Mouse (Mus musculus) intestine, embryonic 14.5 days (tissue): Measurements from ENCODE around the gene Reck. TPM values are rescaled to one million over a fixed set of nuclear protein-coding genes. Genes with fewer than 3 reads are reported as not detected.

Experiments used
- ATAC-seq: fragments of 200-750 bp; cut with Nextera tagmentation; replicated peaks from 2 replicates; pipeline ENCODE4 v1.8.0; 2017; ENCODE audit warnings: low read depth, moderate number of reproducible peaks, moderate TSS enrichment, moderate library complexity; ENCODE audit not compliant: low FRiP score, low TSS enrichment
- DNase-seq: peaks from one replicate; pipeline ENCODE4 v3.0.0-alpha.2; 2018; ENCODE audit warnings: low spot score
- H3K27ac ChIP-seq: fragments of 300-500 bp; sonication (generic); 2 replicates; pipeline ENCODE4 v1.5.1; 2014; ENCODE audit warnings: low read depth, mild to moderate bottlenecking, control low read depth
- H3K27me3 ChIP-seq: fragments of 300-500 bp; sonication (generic); replicated peaks from 2 replicates; pipeline ENCODE4 v1.6.1; 2014; ENCODE audit warnings: low read length, control low read depth; ENCODE audit not compliant: control insufficient read depth, insufficient read depth
- H3K36me3 ChIP-seq: fragments of 300-500 bp; sonication (generic); 2 replicates; pipeline ENCODE4 v1.6.1; 2014; ENCODE audit warnings: low read length, control low read depth; ENCODE audit not compliant: control insufficient read depth, insufficient read depth
- H3K4me1 ChIP-seq: fragments of 300-500 bp; sonication (generic); replicated peaks from 2 replicates; pipeline ENCODE4 v1.6.1; 2014; ENCODE audit warnings: low read length, control low read depth, mixed read lengths; ENCODE audit not compliant: control insufficient read depth, insufficient read depth
- H3K4me2 ChIP-seq: fragments of 300-500 bp; sonication (generic); 2 replicates; pipeline ENCODE4 v1.6.1; 2014; ENCODE audit warnings: low read length
- H3K4me3 ChIP-seq: fragments of 300-500 bp; sonication (generic); 2 replicates; pipeline ENCODE4 v1.5.1; 2014; ENCODE audit warnings: low read depth, low read length, control low read depth, mixed read lengths
- H3K9ac ChIP-seq: fragments of 300-500 bp; sonication (generic); 2 replicates; pipeline ENCODE4 v1.6.1; 2014; ENCODE audit warnings: mild to moderate bottlenecking, low read length
- H3K9me3 ChIP-seq: fragments of 300-500 bp; sonication (generic); 2 replicates; pipeline ENCODE4 v1.6.1; 2016; ENCODE audit warnings: low read length, control low read depth; ENCODE audit not compliant: control insufficient read depth
- WGBS: fragments of 180-500 bp; shearing (Covaris S2); extraction: QIAGEN DNeasy Blood & Tissue Kit; methylation state at CpG from one replicate; pipeline ENCODE4 v1.1.7; 2014; 5-methylcytosine and 5-hydroxymethylcytosine counted together
- polyA plus RNA-seq: library from polyadenylated mRNA; unstranded; fragments of >200 nt; fragmentation: Nextera tagmentation; extraction: Ambion mirVana; gene quantifications from 2 replicates; pipeline ENCODE4 v1.2.1, GENCODE M21; 2014

The Reck gene
- polyA plus RNA-seq, 1 experiment from 2014 or later: 27.6 TPM

DNA sequence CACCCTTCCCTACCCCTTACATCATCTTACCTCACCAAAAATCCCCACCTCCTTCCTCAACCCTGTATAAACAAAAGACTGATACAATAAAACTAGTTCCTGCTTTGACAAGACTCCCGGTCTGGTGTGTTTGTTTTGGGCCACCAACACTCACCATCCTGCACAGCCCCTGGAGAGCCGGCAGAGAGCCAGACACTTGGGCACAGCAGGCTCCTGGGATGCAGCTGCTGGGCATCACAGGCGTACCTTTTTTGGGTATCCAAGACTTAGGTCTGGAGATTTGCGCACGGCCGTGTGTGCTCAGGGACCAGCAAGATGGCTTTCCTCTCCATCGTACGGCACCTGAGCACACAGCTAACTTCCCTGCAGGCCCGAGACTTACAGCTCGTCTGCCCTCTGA, 15.4 kb upstream of the Reck start:
- 72% methylated on average over 10 of the region's 10 CpGs for WGBS
- no peaks in the 10 kb centered on the region for H3K9me3 ChIP-seq
- no peak overlapping the region for H3K4me2 ChIP-seq
- no peaks in the 10 kb centered on the region for H3K4me1 ChIP-seq
- no peak for DNase-seq
- H3K27me3 ChIP-seq: no peaks in the 10 kb centered on the region
- H3K4me3 ChIP-seq: no peak overlapping the region
- H3K36me3 ChIP-seq: no peaks in the 10 kb centered on the region
- H3K9ac ChIP-seq: no peak overlapping the region
- ATAC-seq: no peak
- H3K27ac ChIP-seq: no peak overlapping the region

DNA sequence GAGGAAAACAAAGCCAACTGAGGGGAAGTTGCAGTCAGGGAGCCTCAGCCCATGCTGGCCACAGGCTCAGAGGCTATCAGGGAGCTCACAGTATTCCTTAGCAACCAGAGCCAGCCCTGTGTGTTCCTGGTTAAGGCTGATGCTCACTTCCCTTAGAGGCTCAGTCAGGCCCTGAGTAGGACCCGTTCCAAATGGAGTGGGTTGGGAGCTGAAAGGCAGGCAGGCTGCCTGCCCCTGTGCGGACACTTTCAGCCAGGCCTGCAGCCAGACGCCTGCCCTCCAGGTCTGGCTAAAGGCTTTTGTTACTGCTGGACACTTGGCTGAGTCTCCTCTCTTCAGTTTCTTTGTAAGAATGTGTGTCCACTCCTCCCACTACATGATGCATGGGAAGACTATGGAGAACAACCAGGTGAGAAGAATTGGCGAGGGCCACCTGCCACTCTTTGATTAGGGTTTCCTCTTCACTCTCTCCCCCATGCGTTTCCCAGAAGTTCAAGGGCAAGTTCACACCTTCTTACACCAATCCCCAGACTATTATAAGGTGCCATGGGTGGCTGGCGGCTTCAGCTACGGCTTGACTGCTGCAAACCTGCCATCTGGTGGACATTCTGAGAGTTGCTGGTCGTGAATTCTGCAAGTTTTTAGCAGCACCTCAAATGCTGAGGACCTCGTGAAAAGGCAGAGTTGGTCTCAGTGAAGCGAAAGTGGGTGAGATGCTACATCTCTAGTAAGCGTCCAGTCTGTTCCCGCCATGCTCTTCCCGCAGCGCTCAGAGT, 14.4 kb upstream of the Reck start:
- no peaks in the 10 kb centered on the region for H3K27me3 ChIP-seq
- no peak overlapping the region for H3K27ac ChIP-seq
- no peaks in the 10 kb centered on the region for H3K9me3 ChIP-seq
- DNase-seq (peak; percentile 86), ATAC-seq (no peak)
- no peak overlapping the region for H3K4me3 ChIP-seq
- H3K4me2 ChIP-seq: no peak overlapping the region
- WGBS: 17% methylated on average over 14 of the region's 14 CpGs
- no peak overlapping the region for H3K9ac ChIP-seq
- no peaks in the 10 kb centered on the region for H3K4me1 ChIP-seq
- H3K36me3 ChIP-seq: no peaks in the 10 kb centered on the region

DNA sequence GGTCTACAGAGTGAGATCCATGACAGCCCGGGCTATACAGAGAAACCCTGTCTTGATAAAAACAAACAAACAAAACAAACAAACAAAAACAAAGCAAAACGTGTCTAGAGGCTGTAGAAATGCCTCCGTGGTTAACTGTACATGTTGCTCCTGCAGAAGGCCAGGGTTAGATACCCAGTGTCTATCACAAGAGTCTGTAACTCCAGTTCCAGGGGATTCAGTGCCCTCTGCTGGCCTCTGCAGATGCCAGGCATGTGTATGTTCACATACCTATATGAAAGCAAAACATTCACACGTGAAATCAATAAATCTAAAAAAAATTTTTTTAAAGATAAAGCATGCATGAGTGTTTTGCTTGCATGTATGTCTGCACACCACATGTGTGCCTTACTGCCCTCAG, 12.0 kb upstream of the Reck start:
- Histone ChIP-seq H3K4me1 (no peaks in the 10 kb centered on the region), H3K27me3 (no peaks in the 10 kb centered on the region), H3K9me3 (no peaks in the 10 kb centered on the region), H3K36me3 (no peaks in the 10 kb centered on the region), H3K27ac (no peak overlapping the region), H3K4me2 (no peak overlapping the region), H3K4me3 (no peak overlapping the region), H3K9ac (no peak overlapping the region)
- 65% methylated on average over 4 of the region's 4 CpGs for WGBS
- ATAC-seq: no peak
- no peak for DNase-seq

DNA sequence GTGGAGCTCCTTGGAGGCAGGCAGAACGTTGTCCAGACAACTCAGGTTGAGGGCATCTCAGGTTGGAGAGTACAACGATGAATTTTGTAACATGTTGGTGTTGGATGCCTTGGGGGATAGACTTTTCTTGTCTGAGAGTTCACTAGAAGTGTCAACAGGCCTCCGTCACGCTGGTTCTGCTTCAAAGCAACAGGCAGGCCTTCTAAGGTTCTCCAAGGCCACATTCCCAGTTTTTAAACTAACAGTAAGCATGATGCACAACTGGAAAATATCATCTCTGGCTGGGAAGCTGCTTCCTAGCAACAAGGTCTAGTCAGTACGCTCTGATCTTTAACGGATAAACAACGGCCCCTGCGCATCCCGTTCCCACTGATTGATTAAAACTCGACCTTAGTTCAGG, 5.5 kb upstream of the Reck start:
- Histone ChIP-seq H3K4me1 (peaks cover 3% of the 10 kb centered on the region; the same call in 1 of the 2 replicates), H3K27me3 (no peaks in the 10 kb centered on the region), H3K27ac (no peak overlapping the region), H3K4me2 (no peak overlapping the region), H3K9me3 (no peaks in the 10 kb centered on the region), H3K9ac (no peak overlapping the region), H3K4me3 (no peak overlapping the region), H3K36me3 (no peaks in the 10 kb centered on the region)
- no peak for ATAC-seq
- DNase-seq: peak; percentile 21
- 68% methylated on average over 10 of the region's 10 CpGs for WGBS

DNA sequence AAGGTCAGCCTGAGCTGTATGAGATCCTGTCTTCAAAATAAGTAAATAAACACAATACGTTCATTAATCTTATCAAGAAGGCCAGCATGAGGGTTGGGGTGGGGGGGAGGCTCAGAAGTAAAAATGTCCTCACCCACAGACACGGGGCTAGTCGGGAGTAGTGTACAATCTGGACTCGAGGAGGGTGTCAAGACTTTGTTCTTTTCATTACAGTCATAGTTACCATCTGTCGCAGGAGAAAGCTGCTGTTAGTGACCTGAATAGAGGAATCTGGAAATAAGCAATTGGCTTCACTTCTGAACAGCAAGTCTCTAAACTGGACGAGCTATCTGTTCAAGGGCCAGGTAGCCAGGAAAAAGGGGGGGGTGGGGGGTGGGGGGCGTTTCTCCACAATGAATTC, 829 bp upstream of the Reck start:
- Histone ChIP-seq H3K4me1 (peaks cover 21% of the 10 kb centered on the region), H3K9ac (peak overlapping the region; percentile 81; the same call in 1 of the 2 replicates), H3K27me3 (no peaks in the 10 kb centered on the region), H3K9me3 (no peaks in the 10 kb centered on the region), H3K4me2 (peak overlapping the region; percentile 80), H3K4me3 (no peak overlapping the region), H3K36me3 (no peaks in the 10 kb centered on the region), H3K27ac (no peak overlapping the region)
- ATAC-seq (no peak), DNase-seq (peak; percentile 32)
- WGBS: 48% methylated on average over 7 of the region's 7 CpGs

DNA sequence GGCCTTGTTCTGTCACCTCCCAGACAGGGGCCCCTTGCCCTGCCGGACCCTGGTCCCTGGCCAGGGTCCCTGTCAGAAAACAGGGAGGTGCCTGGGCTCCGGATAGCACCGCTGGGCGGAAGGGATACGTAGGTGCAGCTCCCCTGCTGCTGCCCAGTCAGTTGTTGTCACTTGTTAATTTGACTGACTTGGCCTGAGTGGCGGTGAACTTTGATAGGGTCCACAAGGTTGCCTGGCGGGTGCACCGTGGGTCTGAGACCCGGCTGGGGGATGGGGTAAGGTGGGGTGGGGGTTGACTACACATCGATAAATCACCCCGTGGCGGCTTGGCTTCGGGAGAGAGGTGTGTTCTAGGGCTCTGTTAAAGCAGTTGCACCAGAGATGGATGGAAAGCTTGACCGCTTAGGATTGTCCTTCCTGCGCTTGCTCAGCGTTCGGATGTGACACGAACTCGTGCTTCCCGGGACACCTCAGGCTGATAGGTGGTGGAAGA, 635 bp downstream of the Reck start:
- H3K4me1 ChIP-seq: peaks cover 21% of the 10 kb centered on the region
- H3K9ac ChIP-seq: peak overlapping the region; percentile 81
- ATAC-seq (peak; percentile 71), DNase-seq (no peak)
- H3K9me3 ChIP-seq: no peaks in the 10 kb centered on the region
- H3K4me3 ChIP-seq: peak overlapping the region; percentile 91
- peak overlapping the region; percentile 67; the same call in 1 of the 2 replicates for H3K27ac ChIP-seq
- H3K27me3 ChIP-seq: no peaks in the 10 kb centered on the region
- H3K4me2 ChIP-seq: peak overlapping the region; percentile 80
- H3K36me3 ChIP-seq: no peaks in the 10 kb centered on the region
- under 1% methylated on average over 20 of the region's 20 CpGs for WGBS

DNA sequence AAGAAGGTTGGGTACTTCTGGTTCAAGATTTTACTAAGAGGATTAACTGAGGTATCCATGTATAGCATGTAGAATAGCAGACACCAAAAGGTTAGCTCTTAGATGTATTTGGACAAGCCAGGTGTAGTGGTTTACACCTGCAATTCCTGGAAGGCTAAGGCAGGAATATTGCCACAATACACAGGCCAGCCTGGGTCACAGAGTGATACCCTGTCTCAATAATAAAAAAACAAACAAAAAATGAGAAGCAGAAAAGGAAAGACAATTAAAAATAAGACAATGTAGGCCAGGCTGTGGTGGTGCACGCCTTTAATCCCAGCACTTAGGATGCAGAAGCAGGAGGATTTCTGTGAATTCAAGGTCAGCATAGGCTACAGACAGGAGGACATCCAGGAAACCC, 1.9 kb downstream of the Reck start:
- no peak overlapping the region for H3K27ac ChIP-seq
- DNase-seq: no peak

DNA sequence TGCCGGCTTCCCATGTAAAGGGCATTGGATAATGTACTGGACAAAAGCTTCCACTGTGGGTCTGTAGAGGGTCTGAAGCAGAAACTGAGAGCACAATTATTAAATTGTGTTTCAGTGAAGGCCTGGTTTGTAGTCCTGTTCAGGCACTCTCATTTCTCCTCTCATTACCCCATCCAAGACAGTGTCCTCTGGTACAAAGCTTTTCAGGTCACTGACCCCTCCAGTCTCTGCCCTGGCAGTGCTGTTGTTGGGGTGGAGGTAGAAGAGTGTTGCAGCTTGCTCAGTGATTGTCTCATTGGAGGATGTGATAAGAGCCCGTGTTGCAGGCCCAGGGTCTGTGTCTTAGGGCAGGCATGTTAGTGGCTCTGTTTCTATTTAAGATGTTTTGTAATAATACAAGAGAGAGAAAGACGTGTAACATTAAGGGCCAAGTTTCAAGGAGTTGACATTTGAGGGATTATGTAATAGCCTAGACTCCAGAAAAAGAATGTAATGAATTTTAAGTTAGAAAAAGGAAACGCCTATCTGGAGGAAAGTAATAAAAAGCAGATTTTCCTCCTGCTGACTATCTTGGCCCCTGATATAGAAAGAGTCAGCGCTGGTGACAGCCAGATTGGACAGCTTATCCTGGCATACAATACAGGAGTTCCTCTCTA, 2.9 kb downstream of the Reck start:
- no peak overlapping the region for H3K27ac ChIP-seq
- H3K9ac ChIP-seq: no peak overlapping the region
- H3K4me1 ChIP-seq: peaks cover 21% of the 10 kb centered on the region
- no peaks in the 10 kb centered on the region for H3K9me3 ChIP-seq
- ATAC-seq (no peak), DNase-seq (no peak)
- no peaks in the 10 kb centered on the region for H3K27me3 ChIP-seq
- no peak overlapping the region for H3K4me3 ChIP-seq
- no peaks in the 10 kb centered on the region for H3K36me3 ChIP-seq
- no peak overlapping the region for H3K4me2 ChIP-seq
- 32% methylated on average over 5 of the region's 5 CpGs for WGBS

More for the DNA sequence above, 1.9 kb downstream of the Reck start:
- Histone ChIP-seq H3K4me2 (no peak overlapping the region), H3K27me3 (no peaks in the 10 kb centered on the region), H3K9me3 (no peaks in the 10 kb centered on the region), H3K9ac (no peak overlapping the region), H3K4me1 (peaks cover 21% of the 10 kb centered on the region), H3K36me3 (no peaks in the 10 kb centered on the region), H3K4me3 (no peak overlapping the region)
- ATAC-seq: no peak
- WGBS: 95% methylated on average over 1 of the region's 1 CpGs
